Mouse (Mus musculus) limb, embryonic 12.5 days (tissue): ENCODE data around the gene Ccnf. TPM values are rescaled to one million over a fixed set of nuclear protein-coding genes. Genes with fewer than 3 reads are reported as not detected.

Experiments used
- ATAC-seq: fragments of 200-750 bp; cut with Nextera tagmentation; 2 replicates; pipeline ENCODE4 v1.8.0; 2017; ENCODE audit warnings: low read depth, moderate TSS enrichment; ENCODE audit not compliant: insufficient number of reproducible peaks, insufficient read depth, low FRiP score, low TSS enrichment
- H3K27ac ChIP-seq: fragments of 300-500 bp; sonication (generic); 2 replicates; pipeline ENCODE4 v1.5.1; 2016; ENCODE audit warnings: mild to moderate bottlenecking, moderate library complexity
- H3K27me3 ChIP-seq: fragments of 300-500 bp; sonication (generic); 2 replicates; pipeline ENCODE4 v1.6.1; 2016; ENCODE audit warnings: mild to moderate bottlenecking, moderate library complexity
- H3K36me3 ChIP-seq: fragments of 300-500 bp; sonication (generic); 2 replicates; pipeline ENCODE4 v1.6.1; 2016; ENCODE audit warnings: mild to moderate bottlenecking, moderate library complexity
- H3K4me1 ChIP-seq: fragments of 300-500 bp; sonication (generic); replicated peaks from 2 replicates; pipeline ENCODE4 v1.6.1; 2016
- H3K4me2 ChIP-seq: fragments of 300-500 bp; sonication (generic); 2 replicates; pipeline ENCODE4 v1.6.1; 2016; ENCODE audit warnings: mild to moderate bottlenecking, moderate library complexity
- H3K4me3 ChIP-seq: fragments of 300-500 bp; sonication (generic); replicated peaks from 2 replicates; pipeline ENCODE4 v1.5.1; 2016; ENCODE audit warnings: mild to moderate bottlenecking
- H3K9ac ChIP-seq: fragments of 300-500 bp; sonication (generic); replicated peaks from 2 replicates; pipeline ENCODE4 v1.6.1; 2016; ENCODE audit warnings: mild to moderate bottlenecking, moderate library complexity
- H3K9me3 ChIP-seq: fragments of 300-500 bp; sonication (generic); 2 replicates; pipeline ENCODE4 v1.6.1; 2016; ENCODE audit warnings: mild to moderate bottlenecking, moderate library complexity
- WGBS: fragments of 180-500 bp; shearing (Covaris S2); methylation state at CpG from one replicate; pipeline ENCODE4 v1.1.7; 2016; 5-methylcytosine and 5-hydroxymethylcytosine counted together
- polyA plus RNA-seq: library from polyadenylated mRNA; unstranded; fragments of >200 nt; fragmentation: Nextera tagmentation; extraction: Ambion mirVana; gene quantifications from 2 replicates; pipeline ENCODE4 v1.2.1, GENCODE M21; 2016

The Ccnf gene
- 90.7 and 92.7 TPM in 2 replicates for polyA plus RNA-seq

- Histone ChIP-seq H3K9ac (peak within 1 kb of the TSS; percentile 85), H3K4me2 (peak within 1 kb of the TSS; percentile 67)
These were observed at the start of gene Ccnf for GRCm38 (mm10) chr17:24251320-24252069. Ccnf (minus strand) TSS chr17:24251484.

DNA sequence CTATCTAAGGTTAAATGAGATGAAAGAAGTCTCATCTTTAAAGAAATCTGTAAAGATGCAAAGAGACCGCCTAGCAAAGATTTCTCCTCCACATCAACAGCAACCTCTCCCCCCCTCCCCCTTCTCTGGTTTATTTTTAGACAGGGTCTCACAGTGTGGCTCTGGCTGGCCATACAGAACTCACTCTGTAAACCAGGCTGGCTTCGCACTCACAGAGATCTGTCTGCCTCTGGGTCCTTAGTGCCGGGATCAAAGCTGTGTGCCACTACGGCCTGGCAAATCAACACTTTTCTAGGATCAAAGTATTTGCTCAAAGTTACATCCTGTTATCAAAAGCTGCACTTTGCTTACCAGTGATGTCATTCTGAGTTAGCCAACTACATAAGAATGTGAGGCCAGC, 49.4 kb upstream of the Ccnf start:
- H3K9me3 ChIP-seq = no peaks in the 10 kb centered on the region; the same call in 1 of the 2 replicates

More at GRCm38 (mm10) chr17:24251320-24252069, at the start of gene Ccnf:
- Histone ChIP-seq H3K4me1 (peaks cover 13% of the 10 kb centered on the region), H3K27me3 (no peaks in the 10 kb centered on the region), H3K4me3 (peak within 1 kb of the TSS; percentile 75), H3K36me3 (peaks cover 26% of the 10 kb centered on the region), H3K27ac (peak within 1 kb of the TSS; percentile 86), H3K9me3 (no peaks in the 10 kb centered on the region)
- 1% methylated on average over 48 of the region's 48 CpGs for WGBS
- peak; percentile 99 for ATAC-seq

GRCm38 (mm10) chr17:24289338-24289737, 38.1 kb upstream of the Ccnf start:
- Histone ChIP-seq H3K9me3 (no peaks in the 10 kb centered on the region), H3K27me3 (no peaks in the 10 kb centered on the region; the same call in 1 of the 2 replicates), H3K27ac (no peak overlapping the region), H3K4me2 (no peak overlapping the region), H3K36me3 (no peaks in the 10 kb centered on the region), H3K4me1 (no peaks in the 10 kb centered on the region), H3K4me3 (no peak overlapping the region), H3K9ac (no peak overlapping the region)
- no peak for ATAC-seq
- whole genome bisulfite sequencing = 83% methylated on average over 5 of the region's 5 CpGs

More for the DNA sequence above, 49.4 kb upstream of the Ccnf start:
- no peak for ATAC-seq
- Histone ChIP-seq H3K9ac (no peak overlapping the region), H3K36me3 (no peaks in the 10 kb centered on the region), H3K27me3 (no peaks in the 10 kb centered on the region), H3K4me1 (no peaks in the 10 kb centered on the region), H3K4me2 (no peak overlapping the region), H3K27ac (no peak overlapping the region), H3K4me3 (no peak overlapping the region)
- 73% methylated on average over 4 of the region's 4 CpGs for WGBS

DNA sequence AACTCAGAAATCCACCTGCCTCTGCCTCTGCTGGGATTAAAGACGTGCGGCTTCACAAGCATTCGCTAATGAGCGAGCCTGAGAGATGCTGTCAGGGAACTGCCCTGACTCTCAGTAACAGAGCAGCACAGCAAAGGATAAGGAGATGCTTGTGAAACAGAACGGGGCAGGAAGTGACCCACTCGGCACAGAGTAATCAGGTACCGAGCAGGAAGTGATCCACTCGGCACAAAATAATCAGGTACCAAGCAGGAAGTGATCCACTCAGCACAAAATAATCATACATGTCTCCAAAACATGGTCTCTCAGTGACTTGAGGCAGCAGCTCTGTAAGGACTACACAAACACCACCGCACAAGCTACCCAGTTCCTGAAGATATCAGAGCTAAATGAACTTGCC, 37.2 kb upstream of the Ccnf start:
- no peaks in the 10 kb centered on the region; the same call in 1 of the 2 replicates for H3K27me3 ChIP-seq
- no peak overlapping the region for H3K4me3 ChIP-seq
- H3K4me1 ChIP-seq = peaks cover 2% of the 10 kb centered on the region
- no peaks in the 10 kb centered on the region for H3K9me3 ChIP-seq
- H3K9ac ChIP-seq = no peak overlapping the region
- WGBS = 84% methylated on average over 9 of the region's 9 CpGs
- no peak overlapping the region for H3K4me2 ChIP-seq
- no peak overlapping the region for H3K27ac ChIP-seq
- ATAC-seq = no peak
- no peaks in the 10 kb centered on the region for H3K36me3 ChIP-seq

GRCm38 (mm10) chr17:24285680-24286079, 34.4 kb upstream of the Ccnf start:
- Histone ChIP-seq H3K9me3 (no peaks in the 10 kb centered on the region), H3K9ac (no peak overlapping the region), H3K4me1 (peaks cover 6% of the 10 kb centered on the region), H3K27ac (no peak overlapping the region), H3K36me3 (no peaks in the 10 kb centered on the region), H3K27me3 (no peaks in the 10 kb centered on the region; the same call in 1 of the 2 replicates), H3K4me3 (no peak overlapping the region), H3K4me2 (no peak overlapping the region)
- WGBS = 59% methylated on average over 3 of the region's 3 CpGs
- ATAC-seq = no peak

DNA sequence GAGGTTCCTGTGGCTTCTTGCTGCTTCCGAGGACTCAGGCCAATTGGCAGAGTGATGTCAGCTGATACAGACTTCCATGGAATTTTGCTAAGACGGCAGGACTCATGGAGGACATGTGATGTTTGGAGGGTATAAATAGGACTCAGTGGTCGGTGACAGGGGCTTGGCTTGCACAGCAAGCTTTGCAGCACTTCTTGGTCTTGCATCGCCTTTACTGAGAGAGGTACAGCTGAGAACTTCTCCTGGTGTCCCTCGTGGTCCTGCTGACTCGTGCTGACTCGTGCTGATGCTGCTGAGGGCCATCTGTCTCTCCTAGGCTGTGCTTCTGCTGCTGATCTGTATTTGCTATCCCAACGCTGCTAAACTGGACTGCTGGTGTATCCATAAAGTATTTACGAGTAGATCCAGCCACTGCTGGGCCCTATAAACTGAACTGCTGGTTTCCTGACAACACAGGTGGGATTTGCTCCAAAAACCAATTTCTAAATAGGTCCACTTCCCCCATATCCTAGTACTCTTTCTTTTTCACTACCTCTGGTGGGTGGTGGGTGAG, 32.1 kb upstream of the Ccnf start:
- H3K4me3 ChIP-seq = no peak overlapping the region
- WGBS = 48% methylated on average over 9 of the region's 9 CpGs

DNA sequence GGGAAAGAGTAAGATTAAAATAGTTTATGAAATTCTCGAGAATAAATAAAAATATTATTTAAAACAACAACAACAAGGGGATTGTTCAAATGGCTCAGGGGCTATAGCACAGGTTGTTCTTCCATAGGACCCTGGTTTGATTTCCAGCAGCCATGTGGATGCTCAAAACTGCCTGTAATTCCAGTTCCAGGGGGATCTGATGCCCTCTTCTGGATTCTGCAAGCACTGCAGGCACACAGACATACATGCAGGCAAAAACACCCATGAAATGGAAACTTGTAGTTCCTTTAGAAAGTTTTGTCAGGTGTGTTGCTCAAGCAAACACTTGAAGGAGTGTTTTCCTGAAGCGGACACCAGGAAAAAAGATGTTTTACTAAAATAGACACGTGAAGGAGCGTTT, 31.4 kb upstream of the Ccnf start:
- no peaks in the 10 kb centered on the region; the same call in 1 of the 2 replicates for H3K27me3 ChIP-seq
- no peaks in the 10 kb centered on the region for H3K36me3 ChIP-seq
- no peak overlapping the region for H3K4me3 ChIP-seq
- WGBS = 66% methylated on average over 4 of the region's 4 CpGs
- no peak overlapping the region for H3K9ac ChIP-seq
- peaks cover 6% of the 10 kb centered on the region for H3K4me1 ChIP-seq
- no peak overlapping the region for H3K27ac ChIP-seq
- ATAC-seq = no peak
- 0 out of 2 replicates have a peak, but pooled peaks cover 2% of the 10 kb centered on the region for H3K9me3 ChIP-seq
- no peak overlapping the region for H3K4me2 ChIP-seq

More for the DNA sequence above, 32.1 kb upstream of the Ccnf start:
- H3K27me3 ChIP-seq = no peaks in the 10 kb centered on the region; the same call in 1 of the 2 replicates
- ATAC-seq = peak; percentile 26; the same call in 1 of the 2 replicates
- H3K4me1 ChIP-seq = peaks cover 6% of the 10 kb centered on the region
- no peak overlapping the region for H3K9ac ChIP-seq
- H3K36me3 ChIP-seq = no peaks in the 10 kb centered on the region
- H3K4me2 ChIP-seq = 0 out of 2 replicates have a peak overlapping the region, but pooled peaks have one; percentile 16
- no peaks in the 10 kb centered on the region for H3K9me3 ChIP-seq
- peak overlapping the region; percentile 5; the same call in 1 of the 2 replicates for H3K27ac ChIP-seq

DNA sequence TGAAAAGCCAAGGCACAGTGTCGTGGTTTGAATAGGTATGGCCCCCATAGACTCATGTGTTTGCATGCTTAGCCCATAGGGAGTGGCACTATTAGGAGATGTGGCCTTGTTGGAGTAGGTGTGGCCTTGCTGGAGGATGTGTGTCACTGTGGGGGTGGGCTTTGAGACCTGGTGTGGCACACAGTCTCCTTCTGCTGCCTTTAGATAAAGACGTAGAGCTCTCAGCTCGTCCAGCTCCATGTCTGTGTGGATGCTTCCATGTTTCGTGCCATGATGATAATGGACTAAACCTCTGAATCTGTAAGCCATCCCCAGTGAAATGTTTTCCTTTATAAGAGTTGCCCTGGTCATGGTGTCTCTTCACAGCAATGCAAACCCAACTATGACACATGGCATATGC, 28.6 kb upstream of the Ccnf start:
- Histone ChIP-seq H3K9me3 (0 out of 2 replicates have a peak, but pooled peaks cover 3% of the 10 kb centered on the region), H3K27me3 (no peaks in the 10 kb centered on the region; the same call in 1 of the 2 replicates), H3K36me3 (no peaks in the 10 kb centered on the region), H3K9ac (no peak overlapping the region), H3K4me2 (no peak overlapping the region), H3K4me1 (peaks cover 6% of the 10 kb centered on the region), H3K4me3 (no peak overlapping the region), H3K27ac (no peak overlapping the region)
- 78% methylated on average over 4 of the region's 4 CpGs for WGBS
- ATAC-seq = no peak

DNA sequence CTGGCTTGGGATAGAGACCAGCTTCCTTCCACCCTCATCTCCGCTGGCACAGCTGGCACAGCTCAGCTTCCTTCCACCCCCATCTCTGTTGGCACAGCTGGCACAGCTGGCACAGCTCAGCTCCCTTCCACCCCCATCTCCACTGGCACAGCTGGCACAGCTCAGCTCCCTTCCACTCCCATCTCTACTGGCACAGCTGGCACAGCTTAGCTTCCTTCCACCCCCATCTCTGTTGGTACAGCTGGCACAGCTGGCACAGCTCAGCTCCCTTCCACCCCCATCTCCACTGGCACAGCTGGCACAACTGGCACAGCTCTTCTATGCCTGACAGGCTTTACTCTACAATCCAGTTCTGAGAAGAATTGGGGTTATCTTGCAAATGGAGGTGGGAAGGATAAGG, 15.8 kb upstream of the Ccnf start:
- no peaks in the 10 kb centered on the region for H3K4me1 ChIP-seq
- H3K36me3 ChIP-seq = no peaks in the 10 kb centered on the region
- no peak for ATAC-seq
- 87% methylated on average over 1 of the region's 1 CpGs for WGBS
- H3K27me3 ChIP-seq = no peaks in the 10 kb centered on the region
- no peak overlapping the region for H3K4me2 ChIP-seq
- H3K9me3 ChIP-seq = no peaks in the 10 kb centered on the region; the same call in 1 of the 2 replicates
- H3K4me3 ChIP-seq = no peak overlapping the region
- no peak overlapping the region for H3K9ac ChIP-seq
- no peak overlapping the region for H3K27ac ChIP-seq

DNA sequence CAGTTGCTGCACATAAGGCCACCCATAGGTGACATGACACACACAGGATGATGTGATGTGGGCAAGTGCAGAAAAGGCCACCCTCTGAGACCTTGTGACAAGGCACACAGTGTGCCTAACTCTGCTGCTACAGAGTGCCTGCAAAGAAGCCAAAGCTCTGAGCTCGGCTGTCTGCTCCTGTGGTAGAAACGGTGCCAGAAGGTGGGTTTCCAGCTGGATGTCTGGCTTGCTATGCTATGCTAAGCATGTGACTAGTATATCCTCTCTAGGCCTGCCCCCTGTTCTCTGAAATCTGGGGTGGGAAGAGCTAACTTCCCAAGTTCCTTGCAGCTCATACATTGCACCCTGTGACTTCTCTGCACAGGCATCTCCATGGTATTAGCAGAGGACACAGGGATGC, 13.5 kb upstream of the Ccnf start:
- Histone ChIP-seq H3K4me2 (no peak overlapping the region), H3K27ac (no peak overlapping the region), H3K4me1 (no peaks in the 10 kb centered on the region), H3K4me3 (no peak overlapping the region), H3K27me3 (no peaks in the 10 kb centered on the region), H3K9me3 (no peaks in the 10 kb centered on the region; the same call in 1 of the 2 replicates), H3K9ac (no peak overlapping the region), H3K36me3 (no peaks in the 10 kb centered on the region)
- no peak for ATAC-seq
- WGBS = 89% methylated on average over 2 of the region's 2 CpGs

- Histone ChIP-seq H3K4me2 (0 out of 2 replicates have a peak overlapping the region, but pooled peaks have one; percentile 2), H3K9ac (no peak overlapping the region), H3K4me1 (no peaks in the 10 kb centered on the region), H3K36me3 (no peaks in the 10 kb centered on the region), H3K27ac (peak overlapping the region; percentile 42; the same call in 1 of the 2 replicates), H3K4me3 (no peak overlapping the region), H3K9me3 (no peaks in the 10 kb centered on the region; the same call in 1 of the 2 replicates), H3K27me3 (no peaks in the 10 kb centered on the region)
- no peak for ATAC-seq
- WGBS = 40% methylated on average over 4 of the region's 4 CpGs
These were observed 9.2 kb upstream of the Ccnf start for GRCm38 (mm10) chr17:24260516-24260915.
